Mouse (Mus musculus): ENCODE data around the gene Xkrx. TPM values are rescaled to one million over a fixed set of nuclear protein-coding genes. Genes with fewer than 3 reads are reported as not detected.
"Not testable (repeated sequence)": the region's sequence is repeated elsewhere in the genome, so short reads cannot be mapped to it uniquely, and the experiment has no call there.

Gene Xkrx
- 0.09 and 0.11 TPM in 2 replicates for polyA plus RNA-seq (2015; fragmentation: Nextera tagmentation; extraction: Ambion mirVana)

DNA sequence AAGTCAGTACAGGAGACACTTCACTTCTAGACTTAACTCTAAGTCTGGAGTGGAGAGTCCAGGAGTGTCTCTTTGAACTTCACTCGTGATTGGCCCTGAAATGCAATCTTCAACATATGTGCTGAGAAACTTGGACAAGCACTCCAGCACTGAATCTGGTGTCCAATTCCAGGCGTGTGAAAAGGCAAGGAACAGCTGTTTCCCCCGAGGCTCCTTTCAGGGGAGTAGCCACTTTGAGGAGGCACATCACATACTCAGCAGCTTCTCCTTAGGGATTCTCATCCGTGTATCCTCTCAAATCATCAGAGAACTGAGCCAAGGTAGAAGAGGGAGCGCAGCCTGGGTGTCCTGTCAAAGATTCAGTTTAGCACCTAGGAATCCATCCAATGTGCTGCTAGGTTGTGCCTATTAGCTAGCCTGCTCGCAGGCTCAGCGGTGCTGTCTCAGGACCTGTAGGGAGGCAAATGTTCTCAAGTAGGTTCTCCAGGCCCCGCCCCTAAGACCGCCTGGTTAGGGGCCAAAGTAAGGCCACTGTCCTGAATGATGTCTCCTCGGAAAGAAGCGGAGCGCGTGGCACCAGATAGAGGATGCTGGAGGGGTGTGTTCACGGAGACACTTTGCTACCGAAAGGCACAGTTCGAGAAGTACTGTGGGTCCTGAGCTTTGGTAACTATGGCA, at the start of gene Xkrx:
Gene Xkrx (minus strand): TSS at position 34 of the 678 bp plus-strand sequence.
- H3K36me3 ChIP-seq (ENCODE audit: poor library complexity, severe bottlenecking) = no peaks in the 10 kb centered on the region
- H3K9ac ChIP-seq = no peak within 1 kb of the TSS
- WGBS = 28% methylated on average over 16 of the region's 16 CpGs
- peak within 1 kb of the TSS; percentile 28 for H3K4me3 ChIP-seq
- ATAC-seq = 0 out of 2 replicates have a peak, but pooled peaks have one; percentile 24
- peak within 1 kb of the TSS; percentile 56 for H3K4me2 ChIP-seq
- no peaks in the 10 kb centered on the region; the same call in 1 of the 2 replicates for H3K4me1 ChIP-seq
- no peak within 1 kb of the TSS for H3K27ac ChIP-seq
- no peaks in the 10 kb centered on the region for H3K9me3 ChIP-seq (replicated peaks)
- no peaks in the 10 kb centered on the region for H3K27me3 ChIP-seq

DNA sequence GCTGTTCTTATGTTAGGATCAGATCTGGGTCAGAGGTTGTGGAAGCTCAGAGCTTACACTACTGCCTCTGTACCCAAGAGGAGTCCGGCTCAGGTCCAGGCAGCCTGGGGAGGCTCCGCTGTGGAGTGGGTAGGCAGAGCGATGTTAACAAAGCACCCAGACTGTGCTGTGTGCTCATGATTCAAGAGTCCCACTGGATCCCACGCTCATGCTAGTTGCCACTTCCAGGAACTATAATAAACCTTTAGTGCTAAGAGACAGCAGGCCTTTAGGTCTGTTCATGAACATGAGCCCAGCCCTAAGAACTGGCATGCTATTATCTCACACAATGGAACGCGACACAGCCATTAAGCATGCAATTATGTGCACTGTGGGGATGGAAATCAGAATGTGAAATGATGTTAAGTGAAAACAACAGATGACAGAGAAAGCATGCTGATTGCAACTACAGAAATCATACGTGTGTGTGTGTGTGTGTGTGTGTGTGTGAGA, 49.3 kb upstream of the Xkrx start:
- no peak overlapping the region for H3K4me2 ChIP-seq
- H3K4me3 ChIP-seq = no peak overlapping the region
- H3K27me3 ChIP-seq = no peaks in the 10 kb centered on the region
- 62% methylated on average over 7 of the region's 7 CpGs for WGBS
- ATAC-seq = no peak; the same call in 1 of the 2 replicates
- H3K27ac ChIP-seq = no peak overlapping the region
- no peaks in the 10 kb centered on the region for H3K36me3 ChIP-seq (ENCODE audit: poor library complexity, severe bottlenecking)
- no peaks in the 10 kb centered on the region for H3K4me1 ChIP-seq
- H3K9me3 ChIP-seq (replicated peaks) = no peaks in the 10 kb centered on the region
- no peak overlapping the region for H3K9ac ChIP-seq

DNA sequence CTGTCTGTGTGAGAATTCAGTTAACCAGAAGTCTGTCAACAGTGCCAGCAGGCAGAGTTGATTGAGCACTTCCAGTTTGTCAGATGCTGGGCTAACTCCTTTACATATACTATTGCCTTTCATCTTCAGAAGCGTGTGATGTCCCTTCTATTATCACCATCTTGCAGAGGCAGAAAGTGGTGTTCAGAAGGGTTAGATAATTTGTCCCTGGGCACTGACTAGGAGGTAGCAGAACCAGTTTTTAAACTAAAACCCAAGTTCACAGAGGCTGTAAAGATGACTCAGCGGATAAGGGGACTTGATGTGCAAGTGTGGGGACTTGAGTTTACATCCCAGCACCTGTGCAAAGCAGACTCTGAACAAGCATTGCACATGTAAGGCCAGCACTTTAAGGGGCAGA, 46.6 kb upstream of the Xkrx start:
- Histone ChIP-seq H3K27ac (no peak overlapping the region), H3K4me1 (no peaks in the 10 kb centered on the region), H3K4me3 (no peak overlapping the region), H3K9me3 (replicated peaks) (no peaks in the 10 kb centered on the region), H3K36me3 (ENCODE audit: poor library complexity, severe bottlenecking) (no peaks in the 10 kb centered on the region), H3K9ac (no peak overlapping the region), H3K4me2 (no peak overlapping the region), H3K27me3 (no peaks in the 10 kb centered on the region)
- 88% methylated on average over 2 of the region's 2 CpGs for WGBS
- no peak for ATAC-seq

DNA sequence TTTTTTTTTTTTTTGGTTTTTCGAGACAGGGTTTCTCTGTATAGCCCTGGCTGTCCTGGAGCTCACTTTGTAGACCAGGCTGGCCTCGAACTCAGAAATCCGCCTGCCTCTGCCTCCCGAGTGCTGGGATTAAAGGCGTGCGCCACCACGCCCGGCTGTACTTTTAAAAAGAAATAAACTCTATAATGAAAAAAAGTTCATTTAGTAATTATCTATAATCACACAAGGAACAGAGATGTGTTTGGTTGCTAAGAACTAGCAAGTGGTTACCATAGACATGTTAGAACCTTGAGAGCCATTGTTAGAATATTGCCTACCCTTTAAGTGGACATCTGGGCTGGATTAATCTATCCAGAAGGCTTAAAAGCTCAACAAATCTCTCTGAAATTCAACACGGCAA, 25.3 kb upstream of the Xkrx start, which contains the start of gene Arl13a:
Gene Arl13a (plus strand): TSS at position 301 of the 400 bp plus-strand sequence.
- WGBS = 94% methylated on average over 8 of the region's 9 CpGs
- H3K27me3 ChIP-seq; H3K4me3 ChIP-seq; H3K9ac ChIP-seq; ATAC-seq; H3K4me2 ChIP-seq; H3K9me3 ChIP-seq (replicated peaks); H3K4me1 ChIP-seq; H3K27ac ChIP-seq; H3K36me3 ChIP-seq (ENCODE audit: poor library complexity, severe bottlenecking): not testable (repeated sequence)

DNA sequence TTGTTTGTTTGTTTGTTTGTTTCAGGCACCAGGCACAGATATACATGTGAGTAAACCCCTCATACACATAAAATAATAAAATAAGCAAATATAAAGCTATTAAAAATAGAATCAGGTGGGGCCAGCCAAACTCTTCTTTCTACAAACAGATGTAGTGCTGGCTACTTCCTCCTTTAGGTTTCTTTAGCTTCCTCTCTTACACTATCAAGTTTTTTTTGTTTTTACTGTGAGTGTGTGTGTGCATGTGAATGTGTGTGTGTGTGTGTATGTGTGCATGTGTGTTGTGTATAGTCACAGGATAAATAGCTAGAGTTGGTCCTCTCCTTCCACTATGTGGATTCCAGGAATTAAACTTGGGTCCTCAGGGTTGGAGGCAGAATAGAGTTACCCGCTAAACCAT, 12.8 kb upstream of the Xkrx start:
- H3K4me3 ChIP-seq = no peak overlapping the region
- no peaks in the 10 kb centered on the region for H3K9me3 ChIP-seq (replicated peaks)
- no peaks in the 10 kb centered on the region for H3K27me3 ChIP-seq
- H3K36me3 ChIP-seq (ENCODE audit: poor library complexity, severe bottlenecking) = no peaks in the 10 kb centered on the region
- no peak overlapping the region for H3K4me2 ChIP-seq
- no peak overlapping the region for H3K27ac ChIP-seq
- H3K4me1 ChIP-seq = no peaks in the 10 kb centered on the region
- no peak overlapping the region for H3K9ac ChIP-seq
- WGBS = 100% methylated on average over 1 of the region's 1 CpGs
- ATAC-seq = no peak

DNA sequence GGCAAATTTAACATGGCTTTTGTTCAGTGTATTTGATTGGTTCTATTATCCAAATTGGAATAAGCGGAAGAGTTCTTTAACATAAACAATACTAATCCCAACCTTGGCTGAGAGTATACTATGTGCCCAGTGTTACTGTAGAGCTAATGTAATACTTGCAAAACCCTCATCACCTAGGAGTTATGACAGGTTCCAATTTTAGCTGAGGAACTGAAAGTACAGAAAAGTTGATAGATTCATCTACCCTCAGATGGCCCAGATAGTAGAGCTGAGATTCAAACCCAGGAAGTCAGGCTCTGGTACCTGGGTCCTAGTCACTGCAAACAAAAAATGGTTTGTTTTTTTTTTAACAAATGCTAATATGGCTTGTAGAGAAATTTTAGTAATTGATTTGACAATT, 8.7 kb upstream of the Xkrx start:
- no peak overlapping the region for H3K4me2 ChIP-seq
- ATAC-seq = no peak
- H3K36me3 ChIP-seq (ENCODE audit: poor library complexity, severe bottlenecking) = no peaks in the 10 kb centered on the region
- H3K9me3 ChIP-seq (replicated peaks) = no peaks in the 10 kb centered on the region
- no peak overlapping the region for H3K9ac ChIP-seq
- H3K4me3 ChIP-seq = no peak overlapping the region
- no peaks in the 10 kb centered on the region for H3K27me3 ChIP-seq
- H3K4me1 ChIP-seq = no peaks in the 10 kb centered on the region
- H3K27ac ChIP-seq = no peak overlapping the region
- 98% methylated on average over 1 of the region's 1 CpGs for WGBS

DNA sequence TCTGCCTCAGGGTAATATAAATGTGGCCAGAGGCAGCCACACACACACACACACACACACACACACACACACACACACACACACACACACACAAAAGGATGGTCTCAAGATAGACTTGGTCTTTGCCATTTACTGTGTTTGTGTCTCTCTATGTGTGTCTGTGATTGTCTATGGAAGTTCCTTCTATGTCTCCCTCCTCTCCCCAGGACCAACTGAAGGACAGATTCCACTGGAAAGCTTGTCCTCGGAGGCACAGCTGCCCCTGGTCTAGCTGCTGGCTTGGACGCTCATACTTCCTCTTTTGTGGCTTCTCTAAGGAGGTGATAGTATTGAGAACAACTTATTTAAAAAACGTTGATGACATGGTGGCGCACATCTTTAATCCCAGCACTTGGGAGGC, 1.6 kb upstream of the Xkrx start:
- H3K4me2 ChIP-seq = peak overlapping the region; percentile 56
- no peak for ATAC-seq
- 50% methylated on average over 4 of the region's 4 CpGs for WGBS

DNA sequence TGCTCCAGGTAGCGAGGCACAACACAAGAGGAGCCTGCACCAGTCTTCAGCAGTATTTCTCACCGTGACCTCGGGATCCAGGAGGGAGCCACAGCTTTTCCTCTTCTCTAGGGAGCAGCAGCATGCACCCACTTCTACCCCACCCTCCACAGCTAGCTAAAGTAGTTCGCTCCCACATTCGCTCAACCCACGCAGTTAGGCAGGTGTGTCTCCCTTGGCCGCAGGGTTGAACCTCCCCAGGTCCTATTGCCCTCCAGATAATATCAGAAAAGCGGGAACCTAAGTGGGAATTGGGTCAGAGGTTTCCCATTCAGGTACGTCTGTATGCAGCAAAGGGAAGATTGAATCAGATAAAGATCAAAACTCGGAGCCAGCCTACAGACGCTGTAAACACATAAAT, 950 bp upstream of the Xkrx start:
- H3K4me2 ChIP-seq = peak overlapping the region; percentile 56
- no peak for ATAC-seq
- H3K4me1 ChIP-seq = no peaks in the 10 kb centered on the region; the same call in 1 of the 2 replicates
- WGBS = 23% methylated on average over 10 of the region's 11 CpGs
- H3K27me3 ChIP-seq = no peaks in the 10 kb centered on the region
- H3K9ac ChIP-seq = no peak overlapping the region
- H3K27ac ChIP-seq = no peak overlapping the region
- peak overlapping the region; percentile 28 for H3K4me3 ChIP-seq
- no peaks in the 10 kb centered on the region for H3K9me3 ChIP-seq (replicated peaks)
- no peaks in the 10 kb centered on the region for H3K36me3 ChIP-seq (ENCODE audit: poor library complexity, severe bottlenecking)

More for the DNA sequence above, 1.6 kb upstream of the Xkrx start:
- no peaks in the 10 kb centered on the region; the same call in 1 of the 2 replicates for H3K4me1 ChIP-seq
- H3K9me3 ChIP-seq (replicated peaks) = no peaks in the 10 kb centered on the region
- H3K36me3 ChIP-seq (ENCODE audit: poor library complexity, severe bottlenecking) = no peaks in the 10 kb centered on the region
- no peak overlapping the region for H3K27ac ChIP-seq
- no peaks in the 10 kb centered on the region for H3K27me3 ChIP-seq
- H3K9ac ChIP-seq = no peak overlapping the region
- no peak overlapping the region for H3K4me3 ChIP-seq

DNA sequence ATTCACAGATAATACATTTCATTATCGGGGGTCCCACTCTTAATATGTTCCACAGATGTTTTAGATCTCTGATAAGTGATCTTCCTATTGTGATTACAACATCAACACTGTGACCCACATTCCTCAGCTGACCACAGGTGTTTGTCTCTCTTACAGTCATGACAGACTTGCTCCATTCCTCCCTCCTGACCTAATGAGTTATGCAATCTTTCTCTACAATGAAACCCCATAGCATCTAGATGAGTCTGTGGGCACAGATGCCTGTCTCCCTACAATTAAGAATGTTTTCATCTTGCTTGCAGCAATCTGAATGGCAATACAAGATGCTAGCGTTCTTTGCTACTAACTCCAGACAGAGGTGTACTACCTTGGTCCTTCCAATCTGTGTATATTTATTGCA, 1.4 kb downstream of the Xkrx start:
- no peak overlapping the region for H3K4me2 ChIP-seq
- no peak for ATAC-seq
- H3K9ac ChIP-seq = no peak overlapping the region
- no peaks in the 10 kb centered on the region for H3K9me3 ChIP-seq (replicated peaks)
- H3K36me3 ChIP-seq (ENCODE audit: poor library complexity, severe bottlenecking) = no peaks in the 10 kb centered on the region
- H3K4me1 ChIP-seq = no peaks in the 10 kb centered on the region; the same call in 1 of the 2 replicates
- 86% methylated on average over 2 of the region's 2 CpGs for WGBS
- no peak overlapping the region for H3K27ac ChIP-seq
- no peak overlapping the region for H3K4me3 ChIP-seq
- H3K27me3 ChIP-seq = no peaks in the 10 kb centered on the region

DNA sequence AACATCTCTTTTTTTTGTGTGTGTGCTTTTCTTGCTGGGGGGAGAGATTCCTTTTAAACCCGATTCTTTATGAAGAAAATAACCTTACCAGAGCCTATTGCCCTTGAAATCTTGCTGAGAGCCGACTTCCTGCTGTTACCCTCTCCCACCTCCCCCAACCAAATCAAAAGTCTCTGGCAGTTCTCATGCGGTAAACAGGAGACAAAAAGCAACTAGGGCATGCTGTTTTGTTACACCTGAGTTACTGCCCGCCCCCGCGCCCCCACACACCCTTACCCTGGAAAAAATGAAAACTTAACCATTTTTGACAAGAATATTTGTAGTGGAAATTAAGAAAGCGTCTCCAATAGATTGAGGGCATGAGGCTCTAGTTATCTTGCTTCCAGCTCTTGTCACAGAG, 3.7 kb downstream of the Xkrx start:
- no peaks in the 10 kb centered on the region for H3K36me3 ChIP-seq (ENCODE audit: poor library complexity, severe bottlenecking)
- no peaks in the 10 kb centered on the region for H3K27me3 ChIP-seq
- H3K4me1 ChIP-seq = no peaks in the 10 kb centered on the region; the same call in 1 of the 2 replicates
- H3K4me3 ChIP-seq = no peak overlapping the region
- no peak for ATAC-seq
- no peaks in the 10 kb centered on the region for H3K9me3 ChIP-seq (replicated peaks)
- no peak overlapping the region for H3K27ac ChIP-seq
- 40% methylated on average over 7 of the region's 7 CpGs for WGBS
- no peak overlapping the region for H3K4me2 ChIP-seq
- no peak overlapping the region for H3K9ac ChIP-seq

DNA sequence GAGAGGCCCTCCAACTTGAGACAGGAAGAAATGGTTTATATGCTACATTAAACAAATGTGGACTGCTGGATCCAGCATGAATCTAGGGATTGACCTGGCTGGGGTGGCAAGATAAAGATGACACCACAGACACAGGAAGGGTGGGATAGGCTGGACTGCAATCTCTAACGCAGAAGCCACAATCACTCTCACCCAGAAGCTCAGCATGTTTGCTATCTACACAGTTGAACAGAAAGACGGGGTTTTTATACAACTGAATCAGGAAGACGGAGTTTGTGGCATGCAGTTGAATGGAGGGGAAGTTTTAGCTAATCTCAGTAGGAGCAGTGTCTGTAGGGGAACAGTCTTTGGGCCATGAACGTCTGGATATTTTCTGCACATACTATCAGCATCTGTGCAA, 19.9 kb downstream of the Xkrx start:
- 88% methylated on average over 4 of the region's 4 CpGs for WGBS
- no peak for ATAC-seq
- Histone ChIP-seq H3K9ac (no peak overlapping the region), H3K4me1 (no peaks in the 10 kb centered on the region), H3K27ac (no peak overlapping the region), H3K4me3 (no peak overlapping the region), H3K4me2 (no peak overlapping the region), H3K27me3 (no peaks in the 10 kb centered on the region), H3K9me3 (replicated peaks) (no peaks in the 10 kb centered on the region), H3K36me3 (ENCODE audit: poor library complexity, severe bottlenecking) (no peaks in the 10 kb centered on the region)

DNA sequence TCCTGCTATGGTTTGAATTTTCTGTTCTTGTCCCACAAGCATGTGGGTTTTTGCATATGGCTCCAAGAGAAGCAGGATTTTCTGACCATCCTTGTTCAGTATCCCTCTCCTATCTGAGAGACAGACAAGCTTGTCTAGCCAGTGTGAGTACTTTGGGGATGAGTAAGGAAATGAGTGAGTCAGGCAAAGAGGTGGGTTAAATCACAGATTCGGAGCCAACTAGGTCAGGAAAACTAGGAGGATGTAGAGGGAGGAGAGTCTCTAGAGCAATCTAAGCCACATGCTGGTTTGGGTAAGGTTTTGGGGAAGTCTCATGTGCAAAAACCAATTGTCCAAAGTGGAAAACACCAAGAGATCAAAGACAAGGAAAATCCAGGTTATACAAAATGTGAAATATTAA, 20.3 kb downstream of the Xkrx start:
- Histone ChIP-seq H3K9ac (no peak overlapping the region), H3K4me1 (no peaks in the 10 kb centered on the region), H3K27ac (no peak overlapping the region), H3K27me3 (no peaks in the 10 kb centered on the region), H3K36me3 (ENCODE audit: poor library complexity, severe bottlenecking) (no peaks in the 10 kb centered on the region), H3K4me2 (no peak overlapping the region), H3K4me3 (no peak overlapping the region), H3K9me3 (replicated peaks) (no peaks in the 10 kb centered on the region)
- no peak for ATAC-seq
- 89% methylated on average over 1 of the region's 1 CpGs for WGBS

DNA sequence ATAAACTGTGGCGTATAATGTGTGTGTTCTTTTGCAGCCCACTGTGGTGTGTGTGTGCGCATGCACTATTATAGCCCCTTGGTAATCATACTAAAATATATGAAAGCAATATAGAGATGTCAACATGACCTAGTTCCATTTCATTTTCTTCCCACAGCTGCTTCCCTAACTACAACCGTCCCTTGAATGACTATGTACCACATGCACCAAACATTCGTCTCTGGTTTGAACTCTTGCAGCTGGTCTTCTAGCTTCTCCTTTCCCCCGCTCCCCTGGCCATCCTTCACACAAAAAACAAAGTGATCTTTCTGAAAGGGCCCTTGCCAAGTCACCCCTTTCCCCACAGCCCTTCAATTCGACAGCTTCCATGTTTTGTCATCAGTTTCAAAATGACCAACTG, 21.9 kb downstream of the Xkrx start:
- 84% methylated on average over 6 of the region's 6 CpGs for WGBS
- no peak overlapping the region for H3K4me3 ChIP-seq
- H3K9ac ChIP-seq = no peak overlapping the region
- ATAC-seq = no peak
- no peaks in the 10 kb centered on the region for H3K36me3 ChIP-seq (ENCODE audit: poor library complexity, severe bottlenecking)
- H3K27ac ChIP-seq = no peak overlapping the region
- H3K4me2 ChIP-seq = no peak overlapping the region
- H3K27me3 ChIP-seq = no peaks in the 10 kb centered on the region
- H3K9me3 ChIP-seq (replicated peaks) = no peaks in the 10 kb centered on the region
- no peaks in the 10 kb centered on the region for H3K4me1 ChIP-seq

All from forebrain, embryonic 13.5 days (tissue).